Mouse (Mus musculus) macrophage (primary cell): ENCODE data around the gene Dmd. TPM values are rescaled to one million over a fixed set of nuclear protein-coding genes. Genes with fewer than 3 reads are reported as not detected.

Source experiments
- H3K27ac ChIP-seq: fragments of 350-480 bp; formaldehyde crosslinking; 2 replicates; pipeline ENCODE4 v1.9.0; 2021
- H3K36me3 ChIP-seq: fragments of 350-480 bp; formaldehyde crosslinking; 2 replicates; pipeline ENCODE4 v1.9.0; 2021; ENCODE audit errors: inconsistent target
- H3K4me3 ChIP-seq: fragments of 350-480 bp; formaldehyde crosslinking; 2 replicates; pipeline ENCODE4 v1.9.0; 2021; ENCODE audit errors: inconsistent target
- H3K79me2 ChIP-seq: fragments of 350-480 bp; formaldehyde crosslinking; 2 replicates; pipeline ENCODE4 v1.9.0; 2021; ENCODE audit errors: inconsistent target
- WGBS: methylation state at CpG from one replicate; pipeline ENCODE4 v1.1.7; 2026; ENCODE audit warnings: inconsistent platforms; ENCODE audit not compliant: missing documents; 5-methylcytosine and 5-hydroxymethylcytosine counted together
- polyA plus RNA-seq: library from polyadenylated mRNA; stranded (reverse); fragments of 250-400 nt; gene quantifications from 3 replicates; pipeline ENCODE4 v1.2.4, GENCODE M21; 2018; ENCODE audit warnings: inconsistent platforms

The Dmd gene
- polyA plus RNA-seq, 1 experiment from 2014 or later, result 0.27 TPM

GRCm38 (mm10) chrX:85193856-85194255 lies 2245.2 kb downstream of the Dmd start:
- Histone ChIP-seq H3K4me3 (no peak overlapping the region), H3K36me3 (no peaks in the 10 kb centered on the region), H3K79me2 (no peaks in the 10 kb centered on the region), H3K27ac (no peak overlapping the region)

- no peak overlapping the region for H3K4me3 ChIP-seq
- no peak overlapping the region for H3K27ac ChIP-seq
- no peaks in the 10 kb centered on the region for H3K79me2 ChIP-seq
- no peaks in the 10 kb centered on the region for H3K36me3 ChIP-seq
- 92% methylated on average over 5 of the region's 5 CpGs for WGBS
These were observed 2249.0 kb downstream of the Dmd start for GRCm38 (mm10) chrX:85197688-85198087.

- Histone ChIP-seq H3K4me3 (no peak overlapping the region), H3K27ac (no peak overlapping the region), H3K79me2 (no peaks in the 10 kb centered on the region), H3K36me3 (no peaks in the 10 kb centered on the region)
- 87% methylated on average over 3 of the region's 3 CpGs for WGBS
These were observed 2250.7 kb downstream of the Dmd start for GRCm38 (mm10) chrX:85199398-85199797.

- 83% methylated on average over 2 of the region's 2 CpGs for WGBS
- H3K27ac ChIP-seq, result no peak overlapping the region
- no peak overlapping the region for H3K4me3 ChIP-seq
- no peaks in the 10 kb centered on the region for H3K79me2 ChIP-seq
- no peaks in the 10 kb centered on the region for H3K36me3 ChIP-seq
These were observed 2258.3 kb downstream of the Dmd start for GRCm38 (mm10) chrX:85207001-85207400.

GRCm38 (mm10) chrX:85226883-85227282 lies 2278.2 kb downstream of the Dmd start:
- no peaks in the 10 kb centered on the region for H3K79me2 ChIP-seq
- H3K27ac ChIP-seq, result no peak overlapping the region
- H3K4me3 ChIP-seq, result no peak overlapping the region

GRCm38 (mm10) chrX:85249379-85249778 lies 2300.7 kb downstream of the Dmd start, which contains the start of gene Fthl17a:
Gene Fthl17a, plus strand, starts transcription at chrX:85249679.
- 71% methylated on average over 2 of the region's 2 CpGs for WGBS
- Histone ChIP-seq H3K27ac (no peak within 1 kb of the TSS), H3K79me2 (no peaks in the 10 kb centered on the region), H3K36me3 (no peaks in the 10 kb centered on the region), H3K4me3 (no peak within 1 kb of the TSS)

More at GRCm38 (mm10) chrX:85226883-85227282, 2278.2 kb downstream of the Dmd start:
- no peaks in the 10 kb centered on the region for H3K36me3 ChIP-seq
